Comparison of ENCODE assay signal across 14 mouse cellular contexts in genomic region chr14:33498849-33499248, GRCm38 (mm10). TPM values are rescaled to one million over a fixed set of nuclear protein-coding genes. Genes with fewer than 3 reads are reported as not detected.
DNase-seq lines count a peak whose midpoint lies in the region; ATAC-seq lines count a peak whose summit lies in the region.
"Had no signal": no experiment of that assay in that cellular context is flagged by ENCODE, and none has a peak within 500 bp of the region (broad histone marks: within the 10 kb centered on the region; RNA-seq: fewer than 3 reads in every experiment).

No protein-coding gene starts in this region.

- H3K27ac ChIP-seq in heart, embryonic 10.5 days = no peak overlapping the region
- no peak overlapping the region for H3K27ac ChIP-seq in forebrain, embryonic 16.5 days (ENCODE audit: low read length)
- H3K27ac ChIP-seq: embryonic facial prominence, embryonic 13.5 days; forebrain, embryonic 15.5 days; hindbrain, embryonic 13.5 days; macrophage had no signal

- WGBS in heart, embryonic 10.5 days = 43% methylated on average over 3 of the region's 3 CpGs
- 73% methylated on average over 3 of the region's 3 CpGs for WGBS in forebrain, embryonic 16.5 days

- peak; percentile 97 for DNase-seq in heart, adult 11 months
- no peak for DNase-seq in heart, embryonic 10.5 days (ENCODE audit: low spot score)
- DNase-seq in testis, postnatal 10 days (ENCODE audit: low spot score) = peak; percentile 35
- no peak for DNase-seq in testis, postnatal 14 days (ENCODE audit: low spot score)
- DNase-seq in heart, postnatal 10 days = peak; percentile 30 to 38
- DNase-seq in embryo, embryonic 10 days (ENCODE audit: low spot score) = no peak
- DNase-seq: cerebellum, adult 2 months had no signal

- 0 out of 2 replicates have a peak, but pooled peaks cover 10% of the 10 kb centered on the region for H3K27me3 ChIP-seq in heart, embryonic 10.5 days (ENCODE audit: insufficient read depth, poor library complexity, severe bottlenecking)
- H3K27me3 ChIP-seq in forebrain, embryonic 16.5 days (replicated peaks; ENCODE audit: control insufficient read depth, insufficient read depth, low read length) = no peaks in the 10 kb centered on the region
- H3K27me3 ChIP-seq: embryonic facial prominence, embryonic 13.5 days; forebrain, embryonic 15.5 days; hindbrain, embryonic 13.5 days had no signal

- no peaks in the 10 kb centered on the region for H3K36me3 ChIP-seq in heart, embryonic 10.5 days
- no peaks in the 10 kb centered on the region for H3K36me3 ChIP-seq in forebrain, embryonic 16.5 days (ENCODE audit: control insufficient read depth, insufficient read depth)
- H3K36me3 ChIP-seq: embryonic facial prominence, embryonic 13.5 days; forebrain, embryonic 15.5 days; hindbrain, embryonic 13.5 days had no signal

- H3K4me2 ChIP-seq in forebrain, embryonic 16.5 days (ENCODE audit: low read length) = no peak overlapping the region
- H3K4me2 ChIP-seq: embryonic facial prominence, embryonic 13.5 days; forebrain, embryonic 15.5 days; hindbrain, embryonic 13.5 days had no signal

- H3K9me3 ChIP-seq in heart, embryonic 10.5 days = no peaks in the 10 kb centered on the region
- no peaks in the 10 kb centered on the region for H3K9me3 ChIP-seq in forebrain, embryonic 16.5 days (ENCODE audit: control insufficient read depth, low read length)
- H3K9me3 ChIP-seq: embryonic facial prominence, embryonic 13.5 days; forebrain, embryonic 15.5 days; hindbrain, embryonic 13.5 days had no signal

- no peak overlapping the region for H3K9ac ChIP-seq in forebrain, embryonic 16.5 days (replicated peaks; ENCODE audit: low read depth, low read length)
- H3K9ac ChIP-seq: embryonic facial prominence, embryonic 13.5 days; forebrain, embryonic 15.5 days; hindbrain, embryonic 13.5 days had no signal

- intact Hi-C loops in heart, postnatal 10 days (cut with DNase I) = no loop called here

- H3K4me1 ChIP-seq in heart, embryonic 10.5 days = peaks cover 4% of the 10 kb centered on the region; the same call in 1 of the 2 replicates
- peaks cover 6% of the 10 kb centered on the region; the same call in 1 of the 2 replicates for H3K4me1 ChIP-seq in forebrain, embryonic 16.5 days (replicated peaks; ENCODE audit: control insufficient read depth, insufficient read depth, low read length)
- H3K4me1 ChIP-seq: forebrain, embryonic 15.5 days had no signal

- H3K4me3 ChIP-seq in heart, embryonic 10.5 days = no peak overlapping the region
- H3K4me3 ChIP-seq in forebrain, embryonic 16.5 days (replicated peaks; ENCODE audit: low read length) = no peak overlapping the region
- H3K4me3 ChIP-seq: embryonic facial prominence, embryonic 13.5 days; forebrain, embryonic 15.5 days; hindbrain, embryonic 13.5 days had no signal

- no peak for ATAC-seq in forebrain, embryonic 16.5 days
- no peak for ATAC-seq in erythroid progenitor cell, adult 5-6 weeks (replicated peaks; ENCODE audit: low FRiP score, poor library complexity, severe bottlenecking)
- ATAC-seq: forebrain, embryonic 15.5 days had no signal

RNA-seq across cellular contexts. Expression of gene Frmpd2, which starts 27.4 kb away (rescaled TPM):
- polyA plus RNA-seq in heart, embryonic 10.5 days (2016; fragmentation: Nextera tagmentation; extraction: Ambion mirVana) = 0.05 and 0.09 TPM in 2 replicates
- total RNA-seq in heart, postnatal 10 days (2021) = not detected
- not detected in 2 replicates for polyA plus RNA-seq in forebrain, embryonic 16.5 days (2015; fragmentation: Nextera tagmentation; extraction: Ambion mirVana)
- not detected in 2 replicates for total RNA-seq in erythroid progenitor cell, adult 5-6 weeks (2015; ENCODE audit: low replicate concordance)
- total RNA-seq in erythroid progenitor cell, adult 5-6 weeks (2017; ENCODE audit: low replicate concordance) = not detected in 2 replicates
- polyA plus RNA-seq: embryonic facial prominence, embryonic 13.5 days; hindbrain, embryonic 13.5 days; macrophage; small intestine, adult 2 months had no signal

RNA-seq across cellular contexts. Expression of gene Mapk8, which starts 51.9 kb away (rescaled TPM):
- polyA plus RNA-seq in heart, embryonic 10.5 days (2016; fragmentation: Nextera tagmentation; extraction: Ambion mirVana) = 14.9 and 19.0 TPM in 2 replicates
- 10 to 100 TPM; 44.1 to 45.1 TPM for total RNA-seq in heart, postnatal 10 days (2021)
- 39.3 and 39.8 TPM in 2 replicates for polyA plus RNA-seq in forebrain, embryonic 16.5 days (2015; fragmentation: Nextera tagmentation; extraction: Ambion mirVana)
- total RNA-seq in erythroid progenitor cell, adult 5-6 weeks (2015; ENCODE audit: low replicate concordance) = 12.6 and 18.4 TPM in 2 replicates
- 7.9 and 17.6 TPM in 2 replicates for total RNA-seq in erythroid progenitor cell, adult 5-6 weeks (2017; ENCODE audit: low replicate concordance)

Comparison
In these comparisons a context has a peak if more than half of its experiments do, and no peak if none do; other contexts are left out.
1. DNase-seq: peak in heart, adult 11 months (single experiment), testis, postnatal 10 days (single experiment) and heart, postnatal 10 days (2 of 2); none in heart, embryonic 10.5 days (single experiment), testis, postnatal 14 days (single experiment) and embryo, embryonic 10 days (single experiment).